Mouse (Mus musculus): Measurements from ENCODE around the gene Prdm8.

Prdm8 gene

DNA sequence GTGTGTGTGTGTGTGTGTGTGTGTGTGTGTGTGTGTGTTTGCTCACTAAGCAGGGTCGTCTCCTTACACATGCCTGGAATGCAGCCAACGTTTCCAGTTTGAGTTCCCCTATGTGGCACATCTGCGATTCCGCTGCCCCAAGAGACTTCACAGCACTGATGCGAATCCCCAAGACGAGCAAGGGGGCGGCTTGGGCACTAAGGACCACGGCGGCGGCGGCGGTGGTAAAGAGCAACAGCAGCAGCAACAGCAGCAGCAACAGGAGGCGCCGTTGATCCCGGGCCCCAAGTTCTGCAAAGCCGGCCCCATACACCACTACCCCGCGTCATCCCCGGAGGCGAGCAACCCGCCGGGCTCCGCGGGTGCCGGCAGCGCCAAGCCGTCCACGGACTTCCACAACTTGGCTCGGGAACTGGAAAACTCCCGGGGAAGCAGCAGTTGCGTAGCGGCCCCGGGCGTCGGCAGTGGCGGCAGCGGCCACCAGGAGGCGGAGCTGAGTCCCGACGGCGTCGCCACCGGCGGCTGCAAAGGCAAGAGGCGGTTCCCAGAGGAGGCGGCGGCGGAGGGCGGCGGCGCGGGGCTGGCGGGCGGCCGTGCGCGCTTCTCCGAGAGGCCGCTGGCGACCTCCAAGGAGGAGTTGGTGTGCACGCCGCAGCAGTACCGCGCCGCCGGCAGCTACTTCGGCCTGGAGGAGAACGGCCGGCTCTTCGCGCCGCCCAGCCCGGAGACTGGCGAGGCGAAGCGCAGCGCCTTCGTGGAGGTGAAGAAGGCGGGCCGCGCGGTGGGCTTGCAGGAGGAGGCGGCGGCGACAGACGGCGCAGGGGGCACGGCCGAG is 18.2 kb downstream of the Prdm8 start:
- peak; percentile 85 for DNase-seq (ENCODE audit: low spot score)

- DNase-seq (ENCODE audit: low spot score) = no peak
These were observed 19.1 kb downstream of the Prdm8 start for GRCm38 (mm10) chr5:98185806-98186751.

DNA sequence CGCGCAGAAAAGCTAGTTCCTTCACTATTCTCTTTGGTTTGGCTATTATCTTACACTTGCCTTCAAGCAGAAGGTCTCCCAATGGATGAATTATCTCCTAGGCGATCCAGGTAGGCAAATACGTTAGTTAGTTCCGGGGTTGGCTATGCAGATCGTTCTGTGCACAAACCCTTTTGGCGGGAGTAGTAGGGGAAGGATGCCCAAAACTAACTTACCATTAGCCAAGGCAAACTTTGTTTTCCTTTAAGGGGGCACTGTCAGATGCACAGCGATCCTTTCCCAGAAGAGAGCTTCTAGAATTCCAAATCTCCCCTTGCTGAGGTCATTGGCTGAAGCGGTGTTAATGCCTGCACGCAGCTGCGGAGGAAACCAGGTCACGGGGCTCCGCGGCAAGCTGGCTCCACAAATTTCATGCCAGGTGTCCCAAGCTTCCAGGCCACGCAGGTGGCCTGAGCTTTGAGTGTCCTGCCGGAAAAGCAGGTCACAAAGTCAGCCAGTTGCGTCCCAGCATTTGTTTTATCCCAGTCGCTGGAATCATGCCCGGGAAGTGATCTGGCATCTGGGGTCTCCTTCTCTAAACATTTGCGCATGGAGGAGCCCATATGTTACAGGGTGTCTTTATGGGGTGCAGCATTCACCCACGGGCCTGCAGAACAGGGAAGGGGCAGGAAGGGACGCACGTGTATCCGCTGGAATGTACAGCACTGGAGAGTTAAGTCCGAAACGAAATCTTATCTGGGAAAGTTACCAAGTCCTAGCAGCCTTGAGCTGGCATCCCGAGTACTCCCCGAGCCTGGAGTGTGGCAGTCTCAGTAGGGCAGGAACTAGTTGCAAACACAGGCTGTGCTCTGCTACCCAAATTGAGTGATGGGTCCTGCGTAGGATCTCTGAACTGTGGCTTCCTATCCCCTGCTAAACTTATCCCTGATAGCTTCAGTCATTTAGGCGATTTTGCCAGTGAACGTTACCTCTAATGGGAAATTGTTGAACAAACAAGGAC is 22.5 kb downstream of the Prdm8 start:
- no peak for DNase-seq (ENCODE audit: low spot score)

DNA sequence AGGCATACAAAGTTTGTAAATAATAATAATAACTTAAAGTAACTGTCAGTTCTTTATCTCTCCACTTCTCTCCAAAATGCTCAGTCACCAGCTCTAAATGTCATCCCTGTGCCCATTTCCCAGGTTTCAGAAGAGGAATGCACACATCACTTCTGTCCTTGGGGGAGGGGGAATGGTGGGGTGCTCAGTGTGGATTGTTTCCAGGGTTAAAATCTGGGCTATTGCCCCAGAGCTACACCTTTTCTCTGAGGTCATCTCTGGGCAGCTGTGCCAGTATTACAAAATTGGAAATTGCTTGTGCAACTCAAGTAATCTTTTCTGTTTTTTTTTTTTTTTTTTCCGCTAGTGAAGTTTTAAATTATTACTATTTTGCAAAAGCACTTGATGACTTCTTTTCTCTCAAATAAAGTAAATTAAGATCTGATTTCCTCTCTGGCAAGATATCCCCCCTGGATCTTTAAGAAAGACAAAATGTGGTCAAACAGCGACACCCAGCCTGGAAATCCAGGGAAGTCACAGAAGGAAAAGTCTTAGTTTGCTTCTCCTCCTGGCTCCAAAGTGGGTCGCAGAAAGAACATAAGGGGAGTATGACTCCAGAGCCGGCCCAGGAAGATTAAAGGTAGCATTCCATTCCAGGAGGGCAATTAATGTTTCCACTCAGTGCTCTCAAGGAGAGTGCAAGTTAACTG is 25.4 kb downstream of the Prdm8 start:
- no peak for DNase-seq (ENCODE audit: low spot score)

DNA sequence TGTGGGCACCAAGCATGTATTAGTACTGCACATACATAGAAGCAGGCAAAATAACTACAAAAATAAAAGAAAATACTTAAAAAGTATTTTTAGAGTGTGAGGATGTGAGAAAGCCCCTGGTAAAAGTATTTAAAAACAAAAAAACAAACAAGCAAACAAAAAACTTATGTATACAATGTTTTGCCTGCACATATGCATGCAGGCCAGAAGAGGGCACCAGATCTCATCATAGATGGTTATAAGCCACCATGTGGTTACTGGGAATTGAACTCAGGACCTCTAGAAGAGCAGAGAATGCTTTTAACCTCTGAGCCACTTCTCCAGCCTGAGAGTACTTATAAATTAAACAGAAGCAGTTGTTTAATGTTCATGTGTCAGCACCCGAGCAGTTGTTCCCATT is 28.0 kb downstream of the Prdm8 start:
- DNase-seq (ENCODE audit: low spot score) = no peak

DNA sequence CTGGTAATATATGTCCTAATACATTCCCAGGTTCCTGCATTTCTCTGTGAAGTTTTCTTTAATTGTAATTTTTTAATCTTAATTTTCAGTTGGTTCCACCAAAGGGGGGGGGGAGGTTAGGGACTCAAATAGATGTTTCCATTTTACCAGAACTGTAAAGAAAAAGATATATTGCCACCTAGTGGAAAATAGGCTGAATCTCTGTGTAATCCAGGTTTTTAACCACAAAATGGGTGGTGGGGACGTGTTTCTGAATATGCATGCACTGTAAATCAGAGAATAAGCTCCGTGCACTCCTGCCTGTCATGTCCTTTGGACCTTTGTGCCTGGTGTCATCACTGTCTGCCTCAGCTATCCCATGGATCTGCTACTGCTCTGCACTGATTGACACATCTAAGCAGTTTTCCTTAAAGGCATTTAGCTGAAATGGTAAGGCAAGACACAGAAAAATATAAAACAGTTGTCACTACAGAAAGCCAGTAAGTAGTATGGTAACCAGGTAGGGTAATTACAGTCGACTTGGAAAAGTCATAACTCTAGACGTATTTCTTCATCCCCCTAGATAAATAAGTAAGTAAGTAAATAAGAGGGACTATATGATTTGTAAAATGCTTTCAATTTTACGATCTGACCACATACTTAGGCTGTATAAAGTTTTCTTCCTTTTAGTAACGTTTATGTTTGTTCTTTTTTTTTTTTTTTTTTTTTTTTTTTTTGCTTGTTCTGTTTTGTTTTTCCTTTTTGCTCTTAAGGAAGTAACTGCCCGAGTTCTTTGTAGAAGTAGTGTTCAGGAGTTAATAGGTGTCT is 31.6 kb downstream of the Prdm8 start:
- no peak for DNase-seq (ENCODE audit: low spot score)

DNA sequence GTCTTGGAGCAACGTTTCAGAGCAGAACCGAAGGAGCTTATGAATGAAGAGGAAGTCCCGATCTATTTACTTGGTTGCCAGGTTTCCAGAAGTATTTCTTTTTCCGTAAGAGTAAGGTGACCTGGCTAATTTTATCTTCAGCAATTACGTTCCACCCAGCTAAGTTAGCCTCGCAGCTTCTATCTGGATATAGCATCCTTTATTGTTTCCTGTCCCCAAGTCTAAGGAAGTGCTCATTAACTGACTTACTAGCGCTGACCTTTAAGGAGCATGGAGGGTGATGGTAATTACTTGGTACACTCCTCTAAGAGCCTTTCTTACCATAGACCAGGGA is 32.2 kb downstream of the Prdm8 start:
- DNase-seq (ENCODE audit: low spot score) = no peak

GRCm38 (mm10) chr5:98201606-98202005 is 34.6 kb downstream of the Prdm8 start:
- DNase-seq (ENCODE audit: low spot score) = no peak

DNA sequence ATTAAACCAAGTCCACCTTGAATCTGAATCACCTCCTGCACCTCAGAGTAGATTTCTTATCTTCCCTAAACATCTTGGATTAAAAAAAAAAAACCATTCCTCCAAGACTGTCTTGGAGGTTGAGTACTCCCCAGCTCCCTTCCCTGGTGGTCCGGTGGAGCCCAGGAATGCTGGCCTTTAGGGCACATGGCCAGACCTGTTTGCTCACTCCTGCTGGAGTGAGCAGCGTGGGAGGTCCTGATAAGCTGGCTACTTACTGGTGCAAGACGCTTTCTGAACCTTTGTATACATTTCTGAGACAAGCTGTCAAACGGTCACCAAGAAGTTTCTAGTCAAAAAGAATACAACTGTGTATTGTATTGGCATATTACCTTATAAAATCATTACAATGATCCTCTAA is 36.0 kb downstream of the Prdm8 start:
- no peak for DNase-seq (ENCODE audit: low spot score)

DNA sequence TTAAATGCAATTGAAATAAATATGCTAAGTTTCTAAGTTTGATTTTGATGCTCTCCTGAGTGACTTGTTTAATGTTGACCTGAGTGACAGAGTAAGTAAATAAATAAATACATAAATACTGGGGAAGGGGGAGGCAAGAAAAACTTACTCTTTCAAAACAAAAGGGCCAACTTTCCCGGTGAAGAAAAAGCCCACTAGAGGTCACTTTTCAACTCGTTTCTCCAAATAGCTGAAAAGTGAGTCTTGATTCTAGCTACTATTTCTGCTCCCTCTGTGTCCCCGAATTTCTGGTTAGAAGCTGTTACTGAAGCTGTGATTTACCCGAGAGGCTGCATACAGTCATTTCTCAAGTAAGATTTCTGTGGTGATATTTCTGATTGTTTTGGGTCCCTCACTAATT is 45.5 kb downstream of the Prdm8 start:
- no peak for DNase-seq (ENCODE audit: low spot score)

DNA sequence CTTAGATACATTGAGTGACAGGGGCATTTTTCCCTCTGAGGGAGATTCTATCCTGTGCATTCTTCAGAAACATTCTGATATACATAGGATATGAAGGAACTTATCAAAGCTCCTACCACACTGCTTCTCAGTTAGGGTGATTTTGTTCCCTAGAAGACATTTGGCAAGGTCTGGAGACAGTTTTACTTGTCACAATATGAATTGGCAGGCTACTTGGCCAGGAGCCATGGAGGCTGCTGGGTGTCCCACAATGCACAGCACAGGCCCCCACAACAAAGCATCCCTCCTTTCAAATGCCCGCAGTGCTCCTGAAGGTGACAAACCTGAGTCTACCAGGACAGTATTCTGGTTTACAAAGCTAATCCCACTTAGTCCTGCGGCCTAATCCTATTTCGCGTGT is 55.0 kb downstream of the Prdm8 start:
- no peak for DNase-seq (ENCODE audit: low spot score)

DNA sequence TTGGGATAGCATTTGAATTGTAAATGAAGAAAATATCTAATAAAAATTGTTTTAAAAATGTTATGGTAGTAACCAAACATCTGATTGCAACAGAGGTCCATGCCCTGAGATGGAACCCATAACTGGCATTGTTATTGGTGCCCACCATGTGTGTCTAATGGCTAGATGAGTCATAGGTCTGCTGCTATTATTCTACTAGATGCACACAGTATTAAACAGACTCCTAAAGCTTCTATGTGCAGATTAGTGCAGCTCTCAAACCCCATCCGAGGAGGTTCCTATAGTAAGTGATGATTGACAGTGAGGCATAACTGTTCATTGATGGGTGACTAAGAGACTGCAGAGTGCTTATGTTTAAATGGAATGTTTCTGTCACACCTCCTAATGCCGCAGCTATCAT is 59.7 kb downstream of the Prdm8 start:
- no peak for DNase-seq (ENCODE audit: low spot score)

- DNase-seq (ENCODE audit: low spot score) = no peak
These were observed 62.5 kb downstream of the Prdm8 start for GRCm38 (mm10) chr5:98229456-98229855.

DNA sequence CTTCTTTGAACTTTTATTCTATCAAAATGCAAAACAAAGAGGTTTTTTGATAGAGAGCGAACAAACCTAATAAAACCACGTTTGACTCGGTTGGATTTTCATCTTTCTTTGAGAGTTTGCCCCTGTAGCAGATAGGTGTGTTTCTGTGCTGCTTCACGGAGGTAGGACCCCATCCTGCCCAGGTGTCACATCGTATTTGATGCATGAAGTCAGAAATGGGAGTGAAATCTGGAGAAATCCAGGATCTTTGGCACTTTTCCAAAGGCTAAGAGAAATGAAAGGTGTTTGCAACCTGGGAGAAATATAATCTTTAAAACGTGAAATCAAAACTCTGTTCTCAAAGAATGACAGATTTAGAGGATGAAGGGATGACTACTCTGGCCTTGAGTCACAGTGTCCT is 71.5 kb downstream of the Prdm8 start:
- no peak for DNase-seq (ENCODE audit: low spot score)
